Mouse (Mus musculus): Measurements from ENCODE around the gene Gls2. TPM values are rescaled to one million over a fixed set of nuclear protein-coding genes. Genes with fewer than 3 reads are reported as not detected.
"Not testable (repeated sequence)": the region's sequence is repeated elsewhere in the genome, so short reads cannot be mapped to it uniquely, and the experiment has no call there.

Gls2 gene
- polyA plus RNA-seq, 1 experiment from 2014 or later = 1.8 TPM

DNA sequence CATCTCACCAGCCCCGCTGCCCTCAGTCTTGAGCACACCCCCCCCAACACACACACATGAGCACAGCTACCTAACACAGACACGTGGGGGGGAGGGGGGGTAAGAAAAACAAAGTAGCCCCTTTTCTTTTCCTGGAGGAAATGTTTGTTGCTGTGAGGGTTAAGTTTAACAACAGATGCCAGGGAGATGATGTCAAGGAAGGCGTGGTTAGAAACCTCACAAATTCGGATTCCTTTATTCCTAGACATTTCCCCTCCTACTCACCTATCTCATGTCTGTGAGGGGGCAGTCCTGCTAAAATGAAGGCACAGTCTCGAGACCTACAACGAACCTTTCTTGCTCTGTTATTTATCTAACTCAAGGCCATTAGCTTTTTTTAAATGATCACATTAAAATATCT lies 27.2 kb upstream of the Gls2 start:
- no peaks in the 10 kb centered on the region for H3K27me3 ChIP-seq (ENCODE audit: insufficient read depth, low read length)

DNA sequence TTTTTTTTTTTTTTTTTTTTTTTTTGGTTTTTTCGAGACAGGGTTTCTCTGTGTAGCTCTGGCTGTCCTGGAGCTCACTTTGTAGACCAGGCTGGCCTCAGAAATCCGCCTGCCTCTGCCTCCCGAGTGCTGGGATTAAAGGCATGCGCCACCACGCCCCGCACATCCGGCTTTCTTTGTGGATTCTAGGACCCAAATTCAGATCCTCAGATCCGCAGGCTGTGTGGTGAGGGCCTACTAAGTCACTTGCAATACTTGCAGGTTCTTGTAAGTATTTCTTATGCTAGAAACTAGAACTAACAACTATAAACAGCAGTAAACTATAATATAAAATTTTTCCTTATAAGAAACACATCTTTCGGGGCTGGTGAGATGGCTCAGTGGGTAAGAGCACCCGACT lies 22.9 kb upstream of the Gls2 start:
- 96% methylated on average over 10 of the region's 10 CpGs for WGBS
- not testable (repeated sequence) for H3K4me1 ChIP-seq (ENCODE audit: insufficient read depth); DNase-seq; H3K9me3 ChIP-seq (ENCODE audit: low read depth, low read length); H3K27ac ChIP-seq (ENCODE audit: low read depth); H3K36me3 ChIP-seq (ENCODE audit: insufficient read depth); H3K27me3 ChIP-seq (ENCODE audit: insufficient read depth, low read length); ATAC-seq (ENCODE audit: insufficient read depth); H3K4me3 ChIP-seq (ENCODE audit: low read depth, low read length); H3K4me2 ChIP-seq; H3K9ac ChIP-seq

More for the DNA sequence above, 27.2 kb upstream of the Gls2 start:
- DNase-seq (peak; percentile 51), ATAC-seq (ENCODE audit: insufficient read depth) (no peak)
- H3K27ac ChIP-seq (ENCODE audit: low read depth) = peak overlapping the region; percentile 69; the same call in 1 of the 2 replicates
- H3K4me1 ChIP-seq (ENCODE audit: insufficient read depth) = no peaks in the 10 kb centered on the region
- no peak overlapping the region for H3K4me3 ChIP-seq (ENCODE audit: low read depth, low read length)
- H3K9me3 ChIP-seq (ENCODE audit: low read depth, low read length) = no peaks in the 10 kb centered on the region
- H3K36me3 ChIP-seq (ENCODE audit: insufficient read depth) = no peaks in the 10 kb centered on the region
- H3K9ac ChIP-seq = no peak overlapping the region
- 29% methylated on average over 6 of the region's 6 CpGs for WGBS
- H3K4me2 ChIP-seq = no peak overlapping the region
- no peak for TF ChIP-seq CTCF (IDR thresholded peaks at IDR 0.05; ENCODE audit: low read depth)

DNA sequence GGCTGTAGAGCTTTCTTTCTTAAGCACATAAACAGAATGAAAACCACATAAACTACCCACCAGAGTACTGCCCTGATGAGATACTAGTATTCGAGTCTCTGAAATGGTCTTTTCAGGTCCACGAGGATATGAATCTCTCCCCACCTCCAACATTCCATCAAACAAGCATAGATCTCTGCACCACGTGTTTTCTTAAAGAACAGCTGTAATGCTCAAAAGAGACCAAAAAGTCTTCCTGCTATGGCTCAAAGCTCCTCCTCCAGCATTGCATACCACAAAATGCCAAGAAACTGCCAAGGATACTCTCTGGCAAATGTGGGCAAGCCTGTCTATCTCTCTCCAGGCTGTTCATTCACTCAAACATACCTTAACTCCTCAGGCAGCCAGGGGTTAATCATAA lies 19.0 kb upstream of the Gls2 start:
- Histone ChIP-seq H3K9me3 (ENCODE audit: low read depth, low read length) (no peaks in the 10 kb centered on the region), H3K27me3 (ENCODE audit: insufficient read depth, low read length) (no peaks in the 10 kb centered on the region), H3K4me2 (peak overlapping the region; percentile 82), H3K27ac (ENCODE audit: low read depth) (peak overlapping the region; percentile 89; the same call in 1 of the 2 replicates), H3K4me3 (ENCODE audit: low read depth, low read length) (peak overlapping the region; percentile 70), H3K36me3 (ENCODE audit: insufficient read depth) (no peaks in the 10 kb centered on the region), H3K9ac (peak overlapping the region; percentile 63), H3K4me1 (ENCODE audit: insufficient read depth) (peaks cover 10% of the 10 kb centered on the region)
- WGBS = 9% methylated on average over 3 of the region's 3 CpGs
- ATAC-seq (ENCODE audit: insufficient read depth) (peak; percentile 19; the same call in 1 of the 2 replicates), DNase-seq (peak; percentile 23)
- no peak for TF ChIP-seq CTCF (IDR thresholded peaks at IDR 0.05; ENCODE audit: low read depth)

DNA sequence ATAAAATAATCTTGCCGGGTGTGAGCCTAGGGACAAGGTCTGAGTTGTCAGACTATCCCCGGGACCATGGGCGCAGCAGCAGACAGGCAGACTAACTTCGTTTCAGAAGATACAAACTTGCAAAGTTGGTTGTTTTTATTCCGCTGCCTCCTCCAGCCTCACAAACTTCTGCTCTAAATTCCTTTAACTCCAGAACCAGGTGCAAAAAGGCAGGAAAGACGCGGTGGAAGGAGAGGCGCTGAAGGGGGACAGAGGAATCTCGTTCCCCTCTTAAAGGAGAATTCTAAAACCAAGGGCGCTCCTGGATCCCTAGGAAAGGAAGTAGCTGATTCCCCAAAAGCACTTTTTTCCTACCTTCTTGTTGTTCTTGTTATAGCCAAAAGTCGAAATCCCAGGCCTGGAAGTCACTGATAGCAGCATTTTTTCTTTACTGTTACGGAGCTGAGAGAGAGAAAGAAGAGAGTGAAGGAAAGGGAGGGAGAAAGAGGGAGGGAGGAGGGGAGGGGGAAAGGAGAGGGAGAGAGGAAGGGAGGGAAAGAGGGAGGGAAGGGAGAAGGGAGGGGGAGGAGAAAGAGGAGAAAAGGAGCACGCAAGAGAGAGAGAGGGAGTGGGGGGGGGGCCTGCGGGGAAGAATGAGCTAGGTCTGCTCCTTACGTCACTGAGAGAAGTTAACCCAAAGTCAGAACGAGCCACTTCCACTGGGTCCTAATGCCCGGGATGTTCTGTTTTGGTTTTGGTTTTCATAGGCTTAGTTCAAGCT lies 18.1 kb upstream of the Gls2 start:
- under 1% methylated on average over 17 of the region's 17 CpGs for WGBS
- no peaks in the 10 kb centered on the region for H3K36me3 ChIP-seq (ENCODE audit: insufficient read depth)
- TF ChIP-seq CTCF (IDR thresholded peaks at IDR 0.05; ENCODE audit: low read depth) = no peak
- peaks cover 10% of the 10 kb centered on the region for H3K4me1 ChIP-seq (ENCODE audit: insufficient read depth)
- H3K9ac ChIP-seq = peak overlapping the region; percentile 63
- peak overlapping the region; percentile 89 for H3K27ac ChIP-seq (ENCODE audit: low read depth)
- no peaks in the 10 kb centered on the region for H3K27me3 ChIP-seq (ENCODE audit: insufficient read depth, low read length)
- ATAC-seq (ENCODE audit: insufficient read depth) = peak; percentile 84
- no peaks in the 10 kb centered on the region for H3K9me3 ChIP-seq (ENCODE audit: low read depth, low read length)
- H3K4me3 ChIP-seq (ENCODE audit: low read depth, low read length) = peak overlapping the region; percentile 70
- DNase-seq = peak; percentile 92
- H3K4me2 ChIP-seq = peak overlapping the region; percentile 82

DNA sequence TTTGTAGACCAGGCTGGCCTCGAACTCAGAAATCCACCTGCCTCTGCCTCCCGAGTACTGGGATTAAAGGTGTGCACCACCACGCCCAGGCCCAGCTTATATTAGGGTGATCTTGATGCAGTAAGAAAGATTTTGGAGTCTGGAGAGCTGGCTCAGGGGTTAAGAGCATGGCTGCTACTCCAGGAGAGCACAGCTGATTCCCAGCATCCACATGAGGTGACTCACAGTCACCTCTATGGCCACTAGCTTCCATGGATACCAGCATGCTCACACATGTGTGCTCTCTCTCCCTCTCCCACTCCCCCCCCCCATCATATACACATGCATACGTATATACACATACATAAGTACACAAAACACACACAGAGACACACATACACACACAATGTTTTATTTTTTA lies 16.9 kb upstream of the Gls2 start:
- DNase-seq (no peak), ATAC-seq (ENCODE audit: insufficient read depth) (no peak)
- Histone ChIP-seq H3K9me3 (ENCODE audit: low read depth, low read length) (no peaks in the 10 kb centered on the region), H3K4me2 (no peak overlapping the region), H3K27me3 (ENCODE audit: insufficient read depth, low read length) (no peaks in the 10 kb centered on the region), H3K27ac (ENCODE audit: low read depth) (no peak overlapping the region), H3K4me3 (ENCODE audit: low read depth, low read length) (no peak overlapping the region), H3K9ac (no peak overlapping the region), H3K4me1 (ENCODE audit: insufficient read depth) (peaks cover 10% of the 10 kb centered on the region), H3K36me3 (ENCODE audit: insufficient read depth) (no peaks in the 10 kb centered on the region)
- no peak for TF ChIP-seq CTCF (IDR thresholded peaks at IDR 0.05; ENCODE audit: low read depth)
- WGBS = 81% methylated on average over 4 of the region's 4 CpGs

DNA sequence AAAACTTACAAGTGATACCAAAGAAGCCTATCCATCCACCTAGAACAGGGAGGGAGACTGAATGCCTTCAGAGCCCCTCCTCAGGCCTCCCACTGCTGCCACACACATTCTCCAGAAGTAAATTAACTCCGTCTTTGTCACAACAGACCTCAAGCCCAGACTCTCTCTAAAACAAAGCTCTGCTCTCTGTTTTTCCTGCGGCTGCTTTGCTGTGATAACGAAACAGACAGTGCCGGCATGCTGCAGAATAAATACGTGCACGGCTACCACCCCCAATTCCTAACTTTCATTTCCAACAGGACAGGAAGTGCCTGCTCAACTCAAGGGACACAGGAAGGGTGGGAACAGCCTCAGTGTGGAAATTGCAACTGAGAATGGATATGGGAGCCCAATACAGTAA lies 14.3 kb upstream of the Gls2 start, which contains the start of gene Rbms2:
Gene Rbms2, minus strand, starts transcription at position 309 of the 400 bp plus-strand sequence.
- peak within 1 kb of the TSS; percentile 58 for H3K4me2 ChIP-seq
- no peak for ATAC-seq (ENCODE audit: insufficient read depth)
- no peak for TF ChIP-seq CTCF (IDR thresholded peaks at IDR 0.05; ENCODE audit: low read depth)

DNA sequence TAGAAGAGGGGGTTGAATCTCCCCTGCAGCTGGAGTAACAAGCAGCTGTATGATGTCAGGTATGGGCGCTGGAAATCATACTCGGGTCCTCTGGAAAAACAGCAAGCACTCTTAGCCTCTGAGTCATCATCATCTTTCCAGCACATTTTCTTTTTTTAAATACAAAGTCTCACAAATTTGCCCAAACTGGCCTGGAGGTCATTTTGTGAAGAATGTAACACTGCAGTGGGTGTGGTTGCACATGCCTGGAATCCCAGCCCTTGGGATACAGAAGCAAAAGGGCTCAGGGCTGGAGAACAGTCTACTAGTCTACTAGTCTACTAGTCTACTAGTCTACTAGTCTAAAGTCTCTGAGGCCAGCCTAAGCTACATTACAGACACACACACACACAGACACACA lies 10.0 kb upstream of the Gls2 start:
- Histone ChIP-seq H3K4me3 (ENCODE audit: low read depth, low read length) (no peak overlapping the region), H3K27me3 (ENCODE audit: insufficient read depth, low read length) (no peaks in the 10 kb centered on the region), H3K4me1 (ENCODE audit: insufficient read depth) (no peaks in the 10 kb centered on the region), H3K36me3 (ENCODE audit: insufficient read depth) (no peaks in the 10 kb centered on the region), H3K27ac (ENCODE audit: low read depth) (no peak overlapping the region), H3K4me2 (no peak overlapping the region), H3K9ac (no peak overlapping the region), H3K9me3 (ENCODE audit: low read depth, low read length) (no peaks in the 10 kb centered on the region)
- TF ChIP-seq CTCF (IDR thresholded peaks at IDR 0.05; ENCODE audit: low read depth) = no peak
- 67% methylated on average over 2 of the region's 2 CpGs for WGBS
- ATAC-seq (ENCODE audit: insufficient read depth) (no peak), DNase-seq (no peak)

More for the DNA sequence above, 14.3 kb upstream of the Gls2 start, which contains the start of gene Rbms2:
- no peaks in the 10 kb centered on the region for H3K9me3 ChIP-seq (ENCODE audit: low read depth, low read length)
- H3K4me1 ChIP-seq (ENCODE audit: insufficient read depth) = peaks cover 6% of the 10 kb centered on the region; the same call in 1 of the 2 replicates
- 2% methylated on average over 6 of the region's 6 CpGs for WGBS
- H3K9ac ChIP-seq = peak within 1 kb of the TSS; percentile 35
- H3K27me3 ChIP-seq (ENCODE audit: insufficient read depth, low read length) = no peaks in the 10 kb centered on the region
- peak within 1 kb of the TSS; percentile 72 for H3K27ac ChIP-seq (ENCODE audit: low read depth)
- peak within 1 kb of the TSS; percentile 16 for H3K4me3 ChIP-seq (ENCODE audit: low read depth, low read length)
- no peaks in the 10 kb centered on the region for H3K36me3 ChIP-seq (ENCODE audit: insufficient read depth)
- peak; percentile 64 for DNase-seq

Measured in lung, embryonic 14.5 days (tissue).